Mouse (Mus musculus): ENCODE data around the gene Gm20503. TPM values are rescaled to one million over a fixed set of nuclear protein-coding genes. Genes with fewer than 3 reads are reported as not detected.

Gene Gm20503
- total and polyA plus RNA-seq, 3 experiments: 3.3 TPM; not detected in 2

DNA sequence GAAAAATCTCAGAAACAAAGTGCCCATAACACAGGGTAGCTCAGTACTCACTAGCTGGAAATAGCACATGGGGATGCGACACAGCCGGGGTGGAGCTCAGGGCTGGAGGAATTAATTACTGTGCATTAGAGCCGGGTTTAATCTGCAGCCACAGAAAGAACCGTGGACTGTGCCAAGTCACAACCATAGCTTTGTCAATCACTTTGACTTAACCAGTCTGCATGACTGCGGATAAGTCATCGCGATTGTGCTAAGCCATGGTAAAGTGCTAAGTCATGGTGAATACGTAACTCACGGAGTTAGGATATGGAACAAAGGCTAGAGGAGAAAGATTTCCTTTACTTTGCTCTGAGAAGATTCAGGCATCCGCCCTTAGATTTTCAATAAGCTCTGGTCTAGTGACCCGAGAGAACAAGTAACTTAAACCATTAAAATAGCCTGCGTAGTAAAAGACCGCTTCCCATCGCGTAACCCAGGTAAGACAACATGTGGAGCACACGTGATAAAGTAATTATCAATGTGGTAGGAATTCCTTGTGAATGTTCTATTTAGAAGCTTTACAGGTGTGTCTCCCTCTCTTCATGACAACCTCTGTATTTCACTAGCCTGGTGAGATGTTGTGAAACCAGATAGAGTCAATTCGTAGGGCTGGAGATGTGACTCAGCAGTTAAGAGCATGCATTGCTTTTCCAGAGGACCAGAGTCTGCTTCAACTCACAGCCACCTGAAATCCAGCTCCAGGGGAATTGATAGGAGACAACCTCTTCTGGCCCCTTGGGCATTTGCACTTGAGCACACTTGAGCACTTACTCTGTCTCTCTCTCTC lies 12.2 kb upstream of the Gm20503 start (continued):
- TF ChIP-seq MEF2A (IDR thresholded peaks at IDR 0.05; ENCODE audit: extremely low read depth, insufficient replicate concordance, low read depth, low read length, poor library complexity, severe bottlenecking) (no peak), E2F4 (IDR thresholded peaks at IDR 0.05; ENCODE audit: borderline replicate concordance, low read depth, low read length) (no peak), USF1 (IDR thresholded peaks at IDR 0.05; ENCODE audit: low read depth, low read length) (no peak), ETS1 (IDR thresholded peaks at IDR 0.05; ENCODE audit: low read depth, low read length) (peak; percentile 82), POLR2AphosphoS2 (IDR thresholded peaks at IDR 0.05; ENCODE audit: low read length) (no peak), RAD21 (IDR thresholded peaks at IDR 0.05; ENCODE audit: low read depth, low read length) (no peak), CTCF (IDR thresholded peaks at IDR 0.05 in 2 of 3, conservative IDR thresholded peaks at IDR 0.05 in 1 of 3; ENCODE audit: control insufficient read depth in 1 of 3, insufficient read depth in 1 of 3, low read depth in 2 of 3, low read length in 3 of 3, poor library complexity in 1 of 3, severe bottlenecking in 1 of 3) (no peak), ZNF384 (IDR thresholded peaks at IDR 0.05; ENCODE audit: low read depth, low read length) (no peak), MAX (IDR thresholded peaks at IDR 0.05; ENCODE audit: low read length) (peak; percentile 64), BHLHE40 (IDR thresholded peaks at IDR 0.05; ENCODE audit: borderline replicate concordance, low read depth, low read length) (no peak), EP300 (IDR thresholded peaks at IDR 0.05; ENCODE audit: low read depth in 1 of 2, low read length in 2 of 2) (peak; percentile 2 to 70; a peak in 3 of 4 replicates), TBP (IDR thresholded peaks at IDR 0.05; ENCODE audit: low read depth, low read length) (no peak), NELFE (IDR thresholded peaks at IDR 0.05; ENCODE audit: low read depth, low read length) (no peak), GABPA (IDR thresholded peaks at IDR 0.05; ENCODE audit: low read depth, low read length) (peak; percentile 92), SIN3A (IDR thresholded peaks at IDR 0.05; ENCODE audit: low read length) (peak; percentile 74), USF2 (IDR thresholded peaks at IDR 0.05; ENCODE audit: borderline replicate concordance in 1 of 2, insufficient read depth in 1 of 2, low read depth in 1 of 2, low read length in 2 of 2) (no peak), CHD2 (IDR thresholded peaks at IDR 0.05; ENCODE audit: low read length) (no peak), ZC3H11A (IDR thresholded peaks at IDR 0.05; ENCODE audit: low read depth, low read length) (no peak), CHD1 (IDR thresholded peaks at IDR 0.05; ENCODE audit: low read depth, low read length) (no peak), ZMIZ1 (IDR thresholded peaks at IDR 0.05; ENCODE audit: low read depth, low read length) (no peak), POLR2A (IDR thresholded peaks at IDR 0.05; ENCODE audit: control insufficient read depth in 1 of 2, insufficient read depth in 1 of 2, low read depth in 1 of 2, low read length in 2 of 2, poor library complexity in 1 of 2) (no peak), RCOR1 (IDR thresholded peaks at IDR 0.05; ENCODE audit: low read depth, low read length) (peak; percentile 69), MAFK (IDR thresholded peaks at IDR 0.05; ENCODE audit: borderline replicate concordance, low read depth, low read length) (peak; percentile 64; the same call in 1 of the 2 replicates)

DNA sequence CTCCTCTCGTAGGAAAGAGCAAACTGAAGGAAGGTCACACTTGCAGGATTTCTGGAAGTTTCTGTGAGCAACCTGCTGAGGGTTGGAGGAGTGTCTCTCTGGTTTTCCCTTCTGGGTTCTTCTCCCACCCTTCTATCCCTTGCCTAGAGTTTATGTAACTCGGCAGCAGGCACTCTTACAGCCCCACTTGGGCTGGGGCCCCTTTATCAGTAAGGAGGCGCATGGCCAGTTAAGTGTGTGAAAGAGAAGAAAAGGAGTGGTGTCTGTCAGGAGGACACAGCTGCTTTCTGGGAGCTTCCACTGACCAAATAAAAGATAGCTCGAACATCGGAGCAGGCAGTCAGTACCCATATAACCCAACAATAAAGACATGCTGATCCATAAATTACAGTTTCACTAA lies 10.8 kb upstream of the Gm20503 start:
- Histone ChIP-seq H3K79me2 (ENCODE audit: control insufficient read depth, insufficient read depth, low read length, poor library complexity) (no peaks in the 10 kb centered on the region), H3K9me3 (replicated peaks; ENCODE audit: insufficient read depth, low read length) (no peaks in the 10 kb centered on the region), H3K27ac (ENCODE audit: control insufficient read depth, low read depth, low read length) (no peak overlapping the region), H3K4me3 (ENCODE audit: control insufficient read depth in 1 of 2, insufficient read depth in 1 of 2, low read depth in 2 of 2, low read length in 2 of 2) (no peak overlapping the region), H3K9ac (ENCODE audit: control insufficient read depth, low read depth, low read length, poor library complexity, severe bottlenecking) (no peak overlapping the region), H3K36me3 (ENCODE audit: control insufficient read depth in 1 of 2, insufficient read depth in 2 of 2, low read length in 2 of 2) (peaks cover 0 to 23% of the 10 kb centered on the region in 2 experiments; a peak in 2 of 4 replicates), H3K4me1 (ENCODE audit: control insufficient read depth in 1 of 2, insufficient read depth in 2 of 2, low read length in 2 of 2) (peaks cover 18 to 36% of the 10 kb centered on the region in 2 experiments), H3K27me3 (ENCODE audit: control insufficient read depth in 1 of 2, insufficient read depth in 2 of 2, low read length in 2 of 2) (no peaks in the 10 kb centered on the region)
- no peak for TF ChIP-seq BHLHE40 (IDR thresholded peaks at IDR 0.05; ENCODE audit: borderline replicate concordance, low read depth, low read length)
- TF ChIP-seq MAFK (IDR thresholded peaks at IDR 0.05; ENCODE audit: borderline replicate concordance, low read depth, low read length): no peak
- TF ChIP-seq USF1 (IDR thresholded peaks at IDR 0.05; ENCODE audit: low read depth, low read length): no peak
- no peak for TF ChIP-seq SIN3A (IDR thresholded peaks at IDR 0.05; ENCODE audit: low read length)
- no peak for TF ChIP-seq MEF2A (IDR thresholded peaks at IDR 0.05; ENCODE audit: extremely low read depth, insufficient replicate concordance, low read depth, low read length, poor library complexity, severe bottlenecking)
- TF ChIP-seq GATA1 (IDR thresholded peaks at IDR 0.05; ENCODE audit: low read depth, low read length): no peak
- TF ChIP-seq NRF1 (IDR thresholded peaks at IDR 0.05; ENCODE audit: insufficient read depth, low read depth, low read length, poor library complexity, severe bottlenecking): no peak
- no peak for TF ChIP-seq EP300 (IDR thresholded peaks at IDR 0.05; ENCODE audit: low read depth in 1 of 2, low read length in 2 of 2)
- no peak for TF ChIP-seq CHD1 (IDR thresholded peaks at IDR 0.05; ENCODE audit: low read depth, low read length)
- TF ChIP-seq TAL1 (IDR thresholded peaks at IDR 0.05; ENCODE audit: low read length): no peak
- no peak for TF ChIP-seq SMC3 (IDR thresholded peaks at IDR 0.05; ENCODE audit: low read depth, low read length)
- TF ChIP-seq MXI1 (IDR thresholded peaks at IDR 0.05; ENCODE audit: low read depth, low read length): no peak
- no peak for TF ChIP-seq MAZ (IDR thresholded peaks at IDR 0.05; ENCODE audit: low read depth, low read length)
- no peak for TF ChIP-seq POLR2AphosphoS2 (IDR thresholded peaks at IDR 0.05; ENCODE audit: low read length)
- TF ChIP-seq ZC3H11A (IDR thresholded peaks at IDR 0.05; ENCODE audit: low read depth, low read length): no peak
- no peak for TF ChIP-seq E2F4 (IDR thresholded peaks at IDR 0.05; ENCODE audit: borderline replicate concordance, low read depth, low read length)
- DNase-seq (ENCODE audit: low read depth, low spot score): peak; percentile 45
